Mouse (Mus musculus) cerebellum, adult (tissue): ENCODE data around the gene AI837181.

Experiments used
- ATAC-seq: cut with Nextera tagmentation; 2 replicates; pipeline ENCODE4 v1.9.2; 2017; ENCODE audit warnings: mild to moderate bottlenecking, moderate library complexity, mixed read lengths; ENCODE audit not compliant: insufficient number of reproducible peaks, low FRiP score, low TSS enrichment

AI837181 gene

DNA sequence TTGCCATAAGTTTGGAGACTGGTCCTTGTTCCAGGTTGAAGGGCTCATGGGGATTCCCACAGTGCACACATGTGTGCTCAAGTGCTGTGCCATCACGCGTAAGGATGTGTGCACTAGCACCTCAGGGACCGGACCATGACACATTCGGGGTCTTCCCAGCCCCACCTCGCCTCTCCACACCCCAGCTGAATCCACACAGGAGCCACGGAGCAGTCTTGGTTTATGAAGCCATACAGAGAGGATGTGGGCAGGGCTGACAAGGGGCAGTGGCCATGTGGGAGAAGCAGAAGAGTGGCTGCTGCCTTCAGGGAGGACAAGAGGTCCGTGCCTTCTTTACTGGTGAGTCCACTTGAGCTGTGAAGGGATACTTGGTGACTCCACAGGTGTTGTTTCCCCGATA lies 40.1 kb downstream of the AI837181 start:
- no peak for ATAC-seq

- ATAC-seq: no peak
Observed at GRCm38 (mm10) chr19:5466916-5467500, 42.1 kb downstream of the AI837181 start.

DNA sequence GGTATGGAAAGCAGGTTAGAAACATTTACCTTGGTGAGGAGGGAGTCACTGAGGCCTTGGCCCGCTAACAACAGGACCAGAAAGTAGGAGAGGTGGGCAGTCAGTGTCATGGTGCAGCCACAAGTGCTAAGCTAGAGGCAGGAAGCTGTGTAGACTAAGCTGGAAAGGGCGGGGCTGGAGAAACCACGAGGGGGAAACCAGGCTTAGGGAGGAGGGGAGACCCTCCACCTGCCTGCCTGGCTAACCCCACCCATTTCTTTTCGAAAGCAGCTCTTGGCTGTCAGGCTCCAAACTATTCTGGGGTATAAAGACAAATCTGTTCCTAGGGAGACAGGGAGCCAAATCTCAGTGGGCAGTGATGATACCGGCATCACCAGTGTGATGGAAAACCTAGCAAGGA lies 43.4 kb downstream of the AI837181 start, which contains the start of gene Ctsw:
Ctsw (minus strand) TSS at position 134 of the 400 bp plus-strand sequence.
- no peak for ATAC-seq

GRCm38 (mm10) chr19:5471846-5472245 lies 46.9 kb downstream of the AI837181 start:
- no peak for ATAC-seq

- no peak for ATAC-seq
Observed at GRCm38 (mm10) chr19:5472857-5473256, 47.9 kb downstream of the AI837181 start.

GRCm38 (mm10) chr19:5473720-5474119 lies 48.8 kb downstream of the AI837181 start, which contains the start of gene Efemp2:
TSS of gene Efemp2 (plus strand) at chr19:5473954.
- ATAC-seq: no peak

GRCm38 (mm10) chr19:5474281-5475068 lies 49.5 kb downstream of the AI837181 start:
- 0 out of 2 replicates have a peak, but pooled peaks have one; percentile 6 for ATAC-seq

DNA sequence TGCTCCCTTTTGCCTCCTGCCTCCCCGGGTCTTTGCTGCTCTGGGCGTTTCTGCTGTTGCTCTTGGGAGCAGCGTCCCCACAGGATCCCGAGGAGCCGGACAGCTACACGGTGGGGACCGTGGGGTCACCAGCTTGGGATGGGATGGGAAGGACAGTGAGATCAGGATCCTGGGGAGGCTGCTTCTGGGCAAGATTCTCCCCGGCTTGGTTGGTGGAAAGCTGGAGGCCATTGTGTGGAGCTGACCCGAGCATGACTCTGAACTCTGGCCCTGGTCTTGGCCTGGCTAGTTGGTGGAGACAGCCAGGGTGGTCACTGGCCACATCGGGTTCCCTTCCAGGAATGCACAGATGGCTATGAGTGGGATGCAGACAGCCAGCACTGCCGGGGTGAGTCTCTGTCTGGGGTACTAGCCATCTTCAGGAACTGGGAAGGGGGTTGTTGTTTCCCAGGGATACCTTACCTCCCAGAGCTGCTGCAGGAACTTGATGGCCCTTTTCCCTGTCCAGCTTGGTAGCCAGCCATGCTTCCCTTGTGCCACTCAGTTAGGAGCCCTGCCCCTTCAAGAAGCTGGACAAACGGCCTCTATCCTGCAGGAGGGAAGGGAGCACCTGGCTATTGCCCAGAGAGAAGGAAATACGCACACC lies 50.2 kb downstream of the AI837181 start:
- peak; percentile 33; the same call in 1 of the 2 replicates for ATAC-seq
